Mouse (Mus musculus) forebrain, embryonic 12.5 days (tissue): ENCODE results near the gene Pet100. TPM values are rescaled to one million over a fixed set of nuclear protein-coding genes. Genes with fewer than 3 reads are reported as not detected.

Experiments used
- ATAC-seq: fragments of 200-750 bp; cut with Nextera tagmentation; 2 replicates; pipeline ENCODE4 v1.8.0; 2017; ENCODE audit warnings: moderate TSS enrichment; ENCODE audit not compliant: low FRiP score
- H3K27ac ChIP-seq: fragments of 300-500 bp; sonication (generic); 2 replicates; pipeline ENCODE4 v1.5.1; 2016; ENCODE audit warnings: mild to moderate bottlenecking
- H3K27me3 ChIP-seq: fragments of 300-500 bp; sonication (generic); 2 replicates; pipeline ENCODE4 v1.6.1; 2016; ENCODE audit warnings: mild to moderate bottlenecking
- H3K36me3 ChIP-seq: fragments of 300-500 bp; sonication (generic); replicated peaks from 2 replicates; pipeline ENCODE4 v1.6.1; 2016; ENCODE audit warnings: mild to moderate bottlenecking
- H3K4me1 ChIP-seq: fragments of 300-500 bp; sonication (generic); 2 replicates; pipeline ENCODE4 v1.6.1; 2016
- H3K4me2 ChIP-seq: fragments of 300-500 bp; sonication (generic); 2 replicates; pipeline ENCODE4 v1.6.1; 2016; ENCODE audit warnings: mild to moderate bottlenecking, moderate library complexity
- H3K4me3 ChIP-seq: fragments of 300-500 bp; sonication (generic); replicated peaks from 2 replicates; pipeline ENCODE4 v1.5.1; 2016; ENCODE audit warnings: mild to moderate bottlenecking
- H3K9ac ChIP-seq: fragments of 300-500 bp; sonication (generic); 2 replicates; pipeline ENCODE4 v1.6.1; 2016; ENCODE audit warnings: mild to moderate bottlenecking
- H3K9me3 ChIP-seq: fragments of 300-500 bp; sonication (generic); 2 replicates; pipeline ENCODE4 v1.6.1; 2016
- WGBS: fragments of 180-500 bp; shearing (Covaris S2); methylation state at CpG from one replicate; pipeline ENCODE4 v1.1.7; 2016; 5-methylcytosine and 5-hydroxymethylcytosine counted together
- polyA plus RNA-seq: library from polyadenylated mRNA; unstranded; fragments of >200 nt; fragmentation: Nextera tagmentation; extraction: Ambion mirVana; gene quantifications from 2 replicates; pipeline ENCODE4 v1.2.1, GENCODE M21; 2016

Gene Pet100
- polyA plus RNA-seq, 1 experiment from 2014 or later, result 115 TPM

DNA sequence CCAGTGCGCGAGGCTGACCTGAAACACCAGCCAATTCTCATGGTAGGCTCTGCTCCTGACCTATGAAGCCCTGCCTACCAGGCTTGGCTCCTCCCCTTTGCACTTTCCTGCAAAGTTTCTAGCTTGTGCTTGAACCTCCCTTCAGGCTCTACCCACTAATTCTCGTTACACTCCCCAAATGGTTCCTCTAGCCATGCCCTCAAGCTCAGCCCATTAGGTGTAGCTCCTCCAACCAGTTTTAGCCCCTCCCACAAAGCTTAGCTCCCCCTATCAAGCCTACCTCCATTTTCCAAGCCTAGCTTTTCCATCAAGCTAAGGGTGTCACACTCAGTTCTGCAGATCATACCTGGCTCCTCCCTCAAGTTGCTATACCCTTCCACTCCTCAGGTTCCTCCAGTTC is 23.3 kb upstream of the Pet100 start:
- no peak overlapping the region for H3K4me2 ChIP-seq
- H3K4me1 ChIP-seq, result no peaks in the 10 kb centered on the region
- no peak overlapping the region for H3K4me3 ChIP-seq
- peaks cover 43% of the 10 kb centered on the region for H3K36me3 ChIP-seq
- ATAC-seq, result no peak
- WGBS, result 87% methylated on average over 3 of the region's 3 CpGs
- H3K27me3 ChIP-seq, result no peaks in the 10 kb centered on the region
- H3K9ac ChIP-seq, result no peak overlapping the region
- no peak overlapping the region for H3K27ac ChIP-seq
- no peaks in the 10 kb centered on the region for H3K9me3 ChIP-seq

DNA sequence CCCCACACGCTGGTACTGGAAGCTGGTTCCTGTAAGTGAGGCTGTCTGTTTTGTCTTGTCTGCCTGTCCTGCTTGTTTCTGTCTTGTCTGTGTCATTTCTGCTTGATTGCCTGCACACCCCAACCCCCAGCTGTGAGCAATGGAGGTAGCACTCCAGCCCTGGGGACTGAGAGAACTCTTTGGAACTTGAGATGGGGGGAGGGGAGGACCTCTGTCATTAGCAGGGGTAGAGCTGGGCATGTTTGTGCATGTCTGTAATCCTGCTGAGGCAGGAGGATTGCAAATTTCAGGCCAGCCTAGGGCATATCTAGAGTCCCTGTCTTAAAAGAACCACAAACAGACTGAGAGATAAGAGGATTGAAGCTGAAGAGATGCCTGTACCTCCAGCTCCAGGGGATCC is 22.1 kb upstream of the Pet100 start:
- Histone ChIP-seq H3K9ac (no peak overlapping the region), H3K27ac (no peak overlapping the region), H3K4me2 (no peak overlapping the region), H3K4me1 (no peaks in the 10 kb centered on the region), H3K36me3 (peaks cover 55% of the 10 kb centered on the region), H3K27me3 (no peaks in the 10 kb centered on the region), H3K4me3 (no peak overlapping the region), H3K9me3 (no peaks in the 10 kb centered on the region)
- ATAC-seq, result no peak
- WGBS, result 89% methylated on average over 1 of the region's 1 CpGs

DNA sequence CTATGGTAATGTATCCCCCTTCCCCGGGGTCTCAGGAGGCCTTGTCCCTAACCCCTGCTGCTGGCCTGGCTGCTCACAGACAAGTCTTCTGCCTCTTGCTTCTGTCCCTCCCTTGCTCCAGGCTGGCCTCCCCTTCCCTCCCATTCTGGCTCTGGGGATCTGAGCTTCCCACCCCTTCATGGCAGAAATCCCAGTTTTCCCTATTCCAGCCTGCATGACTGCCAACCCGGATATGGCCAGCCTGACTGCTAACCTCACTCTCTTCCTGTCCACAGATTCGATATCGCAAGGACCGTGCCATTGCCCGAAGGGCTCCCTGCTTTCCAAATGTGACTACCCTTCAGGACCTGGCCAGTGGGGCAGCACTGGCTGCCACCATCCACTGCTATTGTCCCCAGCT is 20.9 kb upstream of the Pet100 start:
- Histone ChIP-seq H3K27ac (no peak overlapping the region), H3K4me3 (no peak overlapping the region), H3K9ac (no peak overlapping the region), H3K9me3 (no peaks in the 10 kb centered on the region), H3K27me3 (no peaks in the 10 kb centered on the region), H3K4me1 (no peaks in the 10 kb centered on the region), H3K36me3 (peaks cover 66% of the 10 kb centered on the region), H3K4me2 (no peak overlapping the region)
- WGBS, result 93% methylated on average over 6 of the region's 6 CpGs
- ATAC-seq, result no peak

DNA sequence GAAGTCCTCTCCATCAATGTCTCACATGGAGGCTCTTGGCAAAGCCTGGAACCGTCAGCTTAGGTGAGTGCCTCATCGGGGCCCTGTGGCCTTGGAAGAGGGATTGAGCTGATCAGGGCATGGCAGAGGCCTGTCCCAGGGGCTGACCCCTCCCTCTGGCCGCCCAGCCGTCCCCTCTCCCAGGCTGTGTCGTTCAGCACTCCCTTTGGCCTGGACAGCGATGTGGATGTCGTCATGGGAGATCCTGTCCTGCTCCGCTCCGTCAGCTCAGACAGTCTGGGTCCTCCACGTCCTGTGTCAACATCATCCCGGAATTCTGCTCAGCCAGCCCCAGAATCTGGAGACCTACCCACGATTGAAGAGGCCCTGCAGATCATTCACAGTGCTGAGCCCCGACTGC is 17.9 kb upstream of the Pet100 start:
- Histone ChIP-seq H3K4me1 (no peaks in the 10 kb centered on the region), H3K9me3 (no peaks in the 10 kb centered on the region), H3K4me3 (no peak overlapping the region), H3K27me3 (no peaks in the 10 kb centered on the region), H3K9ac (no peak overlapping the region), H3K4me2 (no peak overlapping the region), H3K36me3 (peaks cover 86% of the 10 kb centered on the region), H3K27ac (no peak overlapping the region)
- 81% methylated on average over 13 of the region's 13 CpGs for WGBS
- ATAC-seq, result no peak

DNA sequence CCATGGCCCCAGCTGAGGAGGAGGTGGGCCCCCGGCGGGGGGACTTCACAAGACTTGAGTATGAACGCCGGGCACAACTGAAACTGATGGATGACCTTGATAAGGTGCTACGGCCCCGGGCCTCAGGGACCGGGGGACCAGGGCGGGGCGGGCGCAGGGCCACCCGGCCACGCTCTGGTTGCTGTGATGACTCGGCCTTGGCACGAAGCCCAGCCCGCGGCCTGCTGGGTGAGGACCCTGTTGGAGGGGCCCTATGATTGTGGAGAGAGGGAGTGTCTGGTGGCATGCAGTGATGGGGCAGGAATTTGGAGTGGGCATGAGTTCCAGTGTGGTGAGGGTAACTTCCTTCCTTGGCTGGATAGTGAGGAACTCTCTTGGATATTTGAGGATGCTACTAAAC is 14.8 kb upstream of the Pet100 start:
- Histone ChIP-seq H3K4me1 (no peaks in the 10 kb centered on the region), H3K4me3 (no peak overlapping the region), H3K9ac (no peak overlapping the region), H3K9me3 (no peaks in the 10 kb centered on the region), H3K27me3 (no peaks in the 10 kb centered on the region), H3K36me3 (peaks cover 95% of the 10 kb centered on the region), H3K4me2 (no peak overlapping the region), H3K27ac (no peak overlapping the region)
- no peak for ATAC-seq
- whole genome bisulfite sequencing, result 90% methylated on average over 16 of the region's 16 CpGs

DNA sequence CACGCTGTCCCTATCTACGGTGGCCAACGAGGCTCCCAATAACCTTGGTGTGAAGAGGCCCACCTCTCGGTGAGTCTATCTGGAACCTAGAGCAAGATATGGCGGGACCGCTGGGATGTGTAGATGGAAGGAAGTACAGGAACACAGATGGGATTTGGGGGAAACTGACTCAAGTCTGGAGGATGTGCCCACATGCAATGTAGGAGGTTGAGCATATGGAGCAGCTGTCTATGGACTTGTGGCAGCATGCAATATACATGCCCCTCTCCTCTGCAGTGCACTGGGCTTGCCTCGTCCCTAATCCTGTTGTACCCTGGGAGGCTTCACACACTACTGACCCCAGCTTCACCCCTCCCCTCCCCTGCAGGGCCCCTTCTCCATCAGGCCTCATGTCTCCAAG is 13.5 kb upstream of the Pet100 start:
- 88% methylated on average over 7 of the region's 7 CpGs for WGBS
- Histone ChIP-seq H3K9me3 (no peaks in the 10 kb centered on the region), H3K9ac (no peak overlapping the region), H3K4me3 (no peak overlapping the region), H3K4me1 (no peaks in the 10 kb centered on the region), H3K27ac (no peak overlapping the region), H3K27me3 (no peaks in the 10 kb centered on the region), H3K4me2 (no peak overlapping the region), H3K36me3 (peaks cover 95% of the 10 kb centered on the region)
- ATAC-seq, result no peak

DNA sequence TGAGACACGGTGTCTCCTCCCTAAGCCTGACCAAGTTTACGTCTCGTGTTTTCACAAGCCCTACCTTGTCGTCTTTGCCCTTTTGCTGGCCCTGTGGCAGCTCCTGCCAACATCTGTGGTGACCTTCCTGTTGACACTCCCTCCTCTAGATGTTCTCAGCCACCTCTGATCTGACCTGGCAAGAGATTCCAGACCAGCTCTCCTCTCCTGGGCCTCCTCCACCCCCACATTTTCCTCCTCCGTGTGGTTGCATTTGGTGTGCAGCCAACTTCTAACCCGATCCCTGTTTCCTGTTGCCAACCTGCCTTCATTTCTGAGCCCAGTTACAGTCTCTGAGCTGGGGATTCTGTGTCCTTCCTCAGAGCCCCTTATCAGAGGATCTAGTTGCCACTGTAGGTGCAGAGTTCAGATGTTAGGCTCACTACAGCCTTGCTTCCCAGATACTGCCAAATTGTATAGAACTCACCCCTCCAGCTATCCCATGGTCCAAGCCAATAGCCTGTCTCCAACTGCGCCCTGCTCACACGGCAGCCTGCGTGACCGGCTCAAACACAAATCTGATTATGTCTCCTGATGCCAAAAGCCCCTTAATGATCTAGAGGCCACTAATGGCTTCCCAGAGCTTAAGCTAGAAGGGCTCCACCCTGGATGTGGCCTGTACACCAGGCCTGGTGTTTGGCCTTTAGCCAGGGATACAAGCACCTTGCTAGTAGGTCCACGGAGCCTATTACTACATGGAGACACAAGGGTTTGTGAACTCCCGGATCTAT is 12.1 kb upstream of the Pet100 start:
- ATAC-seq, result no peak
- Histone ChIP-seq H3K27ac (no peak overlapping the region), H3K36me3 (peaks cover 95% of the 10 kb centered on the region), H3K4me1 (no peaks in the 10 kb centered on the region), H3K9me3 (no peaks in the 10 kb centered on the region), H3K4me3 (no peak overlapping the region), H3K9ac (no peak overlapping the region), H3K4me2 (no peak overlapping the region), H3K27me3 (no peaks in the 10 kb centered on the region)
- WGBS, result 90% methylated on average over 12 of the region's 12 CpGs

DNA sequence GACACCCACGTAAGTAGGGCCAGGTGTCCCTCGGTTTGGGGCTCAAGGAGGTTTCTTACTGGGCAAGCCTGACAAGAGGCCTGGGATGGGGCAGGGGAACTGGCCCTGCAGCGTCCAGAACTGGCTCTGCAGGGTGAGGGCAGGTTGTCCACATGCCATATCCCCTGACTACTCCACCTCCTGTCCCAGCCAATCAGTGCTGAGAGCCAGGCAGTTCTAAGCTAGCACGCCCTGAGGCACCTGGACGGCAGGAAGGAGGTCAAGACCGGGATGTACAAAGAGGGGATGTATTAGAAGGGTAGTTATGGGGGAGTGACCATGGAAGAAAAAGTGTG is 11.6 kb upstream of the Pet100 start:
- H3K4me3 ChIP-seq, result no peak overlapping the region
- no peak for ATAC-seq
- H3K9ac ChIP-seq, result no peak overlapping the region
- H3K9me3 ChIP-seq, result no peaks in the 10 kb centered on the region
- 84% methylated on average over 6 of the region's 6 CpGs for WGBS
- no peak overlapping the region for H3K27ac ChIP-seq
- peaks cover 95% of the 10 kb centered on the region for H3K36me3 ChIP-seq
- no peaks in the 10 kb centered on the region for H3K4me1 ChIP-seq
- no peaks in the 10 kb centered on the region for H3K27me3 ChIP-seq
- H3K4me2 ChIP-seq, result no peak overlapping the region

DNA sequence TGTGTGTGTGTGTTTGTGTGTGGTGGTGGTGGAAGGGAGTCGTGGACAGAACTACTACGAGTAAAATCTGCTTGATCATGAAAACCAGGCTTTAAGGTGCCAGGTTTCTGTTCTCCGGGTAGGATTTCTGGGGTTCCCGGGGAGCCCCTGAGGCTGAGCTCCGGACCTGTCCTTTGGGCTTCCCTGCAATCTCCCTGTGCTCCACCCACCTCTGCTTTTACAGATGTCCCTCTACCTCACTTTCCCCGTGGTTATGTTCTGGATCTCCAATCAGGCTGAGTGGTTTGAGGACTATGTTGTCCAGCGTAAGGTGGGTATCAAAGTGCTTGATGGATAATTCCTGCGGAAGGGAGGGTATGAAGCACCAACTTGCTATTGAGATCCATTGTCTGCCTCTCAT is 771 bp downstream of the Pet100 start:
- ATAC-seq, result no peak
- Histone ChIP-seq H3K27me3 (no peaks in the 10 kb centered on the region), H3K4me1 (peaks cover 23% of the 10 kb centered on the region), H3K9me3 (no peaks in the 10 kb centered on the region), H3K4me3 (peak overlapping the region; percentile 85), H3K27ac (no peak overlapping the region), H3K9ac (peak overlapping the region; percentile 68), H3K36me3 (peaks cover 16% of the 10 kb centered on the region), H3K4me2 (peak overlapping the region; percentile 61)
- WGBS, result 70% methylated on average over 8 of the region's 8 CpGs

DNA sequence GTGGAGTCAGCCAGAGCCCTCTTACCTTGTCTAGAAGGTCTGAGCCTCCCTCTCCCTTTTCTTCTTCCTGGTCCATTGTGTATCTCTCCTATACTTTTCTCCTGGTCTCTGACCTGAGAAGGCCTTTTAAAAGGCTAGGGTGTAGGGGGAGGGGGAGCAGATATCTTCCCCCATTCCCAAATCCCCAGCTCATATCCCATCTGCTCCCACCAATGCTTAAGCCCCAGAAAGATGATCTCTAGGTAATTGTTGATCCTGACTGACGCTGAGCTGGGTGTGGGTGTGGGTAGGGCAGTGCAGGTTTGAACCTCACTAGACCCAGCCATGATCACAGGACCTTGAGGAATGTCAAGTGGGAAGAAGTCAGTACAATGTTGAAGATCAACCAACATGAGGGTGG is 4.1 kb downstream of the Pet100 start, which contains the start of gene Pcp2:
Gene Pcp2, minus strand, starts transcription at position 101 of the 400 bp plus-strand sequence.
- Histone ChIP-seq H3K4me1 (peaks cover 11% of the 10 kb centered on the region), H3K9ac (no peak within 1 kb of the TSS), H3K36me3 (no peaks in the 10 kb centered on the region), H3K27ac (no peak within 1 kb of the TSS), H3K9me3 (no peaks in the 10 kb centered on the region), H3K4me3 (no peak within 1 kb of the TSS), H3K27me3 (peaks cover 20% of the 10 kb centered on the region), H3K4me2 (no peak within 1 kb of the TSS)
- WGBS, result 75% methylated on average over 1 of the region's 1 CpGs
- no peak for ATAC-seq

DNA sequence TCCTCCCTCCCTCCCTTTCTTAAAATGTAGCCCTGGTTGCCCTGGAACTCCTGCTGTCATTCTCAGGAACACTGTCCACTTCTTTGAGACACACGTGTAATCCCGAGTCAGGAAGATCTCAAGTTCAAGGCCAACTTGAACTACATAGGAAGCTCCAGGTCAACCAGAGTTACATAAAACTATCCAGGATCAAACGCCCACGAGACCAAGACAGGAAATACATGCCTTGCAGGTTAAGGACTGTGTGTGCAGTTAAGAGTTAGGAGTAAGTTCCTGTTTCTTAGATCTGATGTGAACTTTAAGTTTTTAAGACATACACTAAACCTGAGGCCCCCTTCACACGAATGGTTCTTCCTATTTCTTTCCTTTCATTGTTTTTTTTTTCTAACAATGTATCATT is 5.6 kb downstream of the Pet100 start:
- no peak overlapping the region for H3K4me2 ChIP-seq
- H3K27ac ChIP-seq, result no peak overlapping the region
- no peak overlapping the region for H3K9ac ChIP-seq
- no peak for ATAC-seq
- 68% methylated on average over 5 of the region's 5 CpGs for WGBS
- peaks cover 20% of the 10 kb centered on the region for H3K27me3 ChIP-seq
- H3K9me3 ChIP-seq, result no peaks in the 10 kb centered on the region
- peaks cover 15% of the 10 kb centered on the region for H3K4me1 ChIP-seq
- H3K4me3 ChIP-seq, result no peak overlapping the region
- H3K36me3 ChIP-seq, result no peaks in the 10 kb centered on the region

DNA sequence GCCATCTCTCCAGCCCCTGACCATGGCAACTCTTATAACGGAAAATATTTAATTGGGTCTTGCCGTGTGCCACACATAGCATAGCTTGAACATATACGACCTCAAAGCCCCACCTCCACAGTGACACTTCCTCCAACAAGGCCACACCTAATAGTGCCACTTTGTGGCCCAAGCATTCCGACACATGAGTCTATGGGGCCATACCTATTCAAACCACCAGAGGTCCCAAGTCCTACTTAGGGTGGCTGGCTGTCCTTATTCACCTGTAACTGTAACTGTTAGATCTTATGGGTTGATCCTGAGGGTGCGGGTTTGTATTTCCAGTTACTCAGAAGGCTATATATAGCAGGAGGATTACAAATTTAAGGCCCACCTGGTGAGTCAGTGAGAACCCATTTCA is 6.7 kb downstream of the Pet100 start:
- 0 out of 2 replicates have a peak, but pooled peaks have one; percentile 37 for ATAC-seq
- no peaks in the 10 kb centered on the region for H3K36me3 ChIP-seq
- H3K4me3 ChIP-seq, result no peak overlapping the region
- peaks cover 9% of the 10 kb centered on the region for H3K4me1 ChIP-seq
- H3K4me2 ChIP-seq, result no peak overlapping the region
- no peak overlapping the region for H3K9ac ChIP-seq
- 36% methylated on average over 5 of the region's 5 CpGs for WGBS
- peaks cover 20% of the 10 kb centered on the region for H3K27me3 ChIP-seq
- H3K27ac ChIP-seq, result no peak overlapping the region
- no peaks in the 10 kb centered on the region for H3K9me3 ChIP-seq

DNA sequence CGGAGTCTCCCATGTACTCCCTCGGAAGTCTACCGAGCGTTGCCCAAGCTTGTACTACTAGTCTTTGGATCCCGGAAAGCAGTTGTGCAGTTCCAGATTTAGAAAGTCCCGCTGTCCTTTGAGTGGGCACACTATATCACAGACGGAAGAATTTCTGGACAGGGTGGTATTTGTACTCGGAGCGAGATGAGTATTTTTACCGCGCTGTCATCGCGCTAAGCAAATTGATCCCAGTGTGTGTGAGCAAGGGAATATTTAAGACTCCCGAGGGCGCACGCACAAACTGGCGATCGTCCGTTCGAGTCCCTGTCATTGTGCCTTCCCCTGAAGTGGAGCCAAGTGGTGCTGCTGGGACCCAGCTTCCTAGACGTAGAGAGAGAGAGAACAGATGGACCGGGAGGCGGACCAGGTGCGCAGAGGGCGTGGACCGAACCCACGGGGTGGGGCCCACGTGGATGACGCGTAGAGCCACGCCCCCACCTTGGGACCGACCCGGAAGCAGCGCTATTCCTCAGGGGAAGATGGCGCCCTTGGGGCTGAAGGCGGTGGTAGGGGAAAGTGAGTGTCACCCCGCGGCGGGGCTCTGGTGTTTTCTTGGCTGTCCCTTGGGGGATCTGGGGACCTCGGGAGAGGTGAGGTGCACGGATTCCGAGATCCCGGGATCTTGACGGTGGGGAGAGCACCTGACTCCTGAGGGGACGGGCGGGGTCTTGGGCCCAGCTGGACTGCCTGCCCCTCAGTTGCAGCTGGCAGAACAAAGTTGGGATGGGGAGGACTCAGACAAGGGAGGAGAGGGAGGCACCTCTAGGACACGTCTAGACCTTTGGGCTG is 9.5 kb downstream of the Pet100 start, which contains the start of gene Stxbp2:
Gene Stxbp2, plus strand, starts transcription at position 309 of the 831 bp plus-strand sequence.
- ATAC-seq, result peak; percentile 88

More for the DNA sequence above, 9.5 kb downstream of the Pet100 start, which contains the start of gene Stxbp2:
- Histone ChIP-seq H3K9ac (peak within 1 kb of the TSS; percentile 56), H3K4me3 (peak within 1 kb of the TSS; percentile 57), H3K27ac (no peak within 1 kb of the TSS), H3K36me3 (no peaks in the 10 kb centered on the region), H3K9me3 (no peaks in the 10 kb centered on the region), H3K4me1 (peaks cover 9% of the 10 kb centered on the region), H3K4me2 (peak within 1 kb of the TSS; percentile 77), H3K27me3 (peaks cover 20% of the 10 kb centered on the region)
- 7% methylated on average over 47 of the region's 47 CpGs for WGBS
